19 mouse cellular contexts compared by ENCODE assay signal in genomic region chr9:59464293-59464692, GRCm38 (mm10).
"Had no signal": no experiment of that assay in that cellular context is flagged by ENCODE, and none has a peak within 500 bp of the region (broad histone marks: within the 10 kb centered on the region; RNA-seq: fewer than 3 reads in every experiment).

No protein-coding gene starts in this region.

- DNase-seq: liver; liver, embryonic 13.5 days; liver, postnatal 0 days; right cerebral cortex, postnatal 14 days; spleen, adult 18-20 months; thymus, adult 2 months; thymus, postnatal 25 days; thymus, postnatal 4 days had no signal

- ATAC-seq: liver, postnatal 0 days; midbrain, embryonic 13.5 days; midbrain, embryonic 15.5 days had no signal

- H3K9me3 ChIP-seq: liver, embryonic 13.5 days; liver, embryonic 15.5 days; lung, embryonic 15.5 days; megakaryocyte, embryonic 14.5 days; midbrain, embryonic 13.5 days; midbrain, embryonic 15.5 days; neural tube, embryonic 12.5 days; stomach, embryonic 15.5 days had no signal

- H3K36me3 ChIP-seq: liver, embryonic 13.5 days; lung, embryonic 15.5 days; midbrain, embryonic 13.5 days; midbrain, embryonic 15.5 days; neural tube, embryonic 12.5 days; stomach, embryonic 15.5 days had no signal

- H3K4me2 ChIP-seq: liver, embryonic 11.5 days; liver, embryonic 13.5 days; liver, embryonic 15.5 days; lung, embryonic 15.5 days; midbrain, embryonic 11.5 days; midbrain, embryonic 13.5 days; midbrain, embryonic 15.5 days; neural tube, embryonic 12.5 days; stomach, embryonic 15.5 days had no signal

- H3K4me1 ChIP-seq: lung, embryonic 15.5 days; midbrain, embryonic 13.5 days; midbrain, embryonic 15.5 days; stomach, embryonic 15.5 days had no signal

- H3K9ac ChIP-seq: liver, embryonic 13.5 days; liver, embryonic 15.5 days; liver, postnatal 0 days; lung, embryonic 15.5 days; midbrain, embryonic 13.5 days; midbrain, embryonic 15.5 days; neural tube, embryonic 12.5 days; stomach, embryonic 15.5 days had no signal

- H3K4me3 ChIP-seq: liver, embryonic 13.5 days; liver, embryonic 15.5 days; lung, embryonic 15.5 days; megakaryocyte, embryonic 14.5 days; midbrain, embryonic 13.5 days; midbrain, embryonic 15.5 days; neural tube, embryonic 12.5 days; stomach, embryonic 15.5 days had no signal

- H3K27ac ChIP-seq: liver, embryonic 13.5 days; liver, embryonic 15.5 days; lung, embryonic 15.5 days; macrophage; midbrain, embryonic 13.5 days; midbrain, embryonic 15.5 days; neural tube, embryonic 12.5 days; stomach, embryonic 15.5 days; stomach, postnatal 0 days had no signal

- H3K27me3 ChIP-seq: liver, embryonic 13.5 days; liver, embryonic 15.5 days; lung, embryonic 15.5 days; megakaryocyte, embryonic 14.5 days; midbrain, embryonic 13.5 days; midbrain, embryonic 15.5 days; neural tube, embryonic 12.5 days; stomach, embryonic 15.5 days had no signal
